Mouse (Mus musculus) lung, postnatal 0 days (tissue): ENCODE measurements around the gene Pgam2. TPM values are rescaled to one million over a fixed set of nuclear protein-coding genes. Genes with fewer than 3 reads are reported as not detected.

Source experiments
- ATAC-seq: fragments of 200-750 bp; cut with Nextera tagmentation; 2 replicates; pipeline ENCODE4 v1.8.0; 2017; ENCODE audit warnings: moderate library complexity
- DNase-seq: peaks from one replicate; pipeline ENCODE4 v3.0.0-alpha.2; 2016; ENCODE audit warnings: low spot score
- H3K27ac ChIP-seq: fragments of 300-500 bp; sonication (generic); 2 replicates; pipeline ENCODE4 v1.5.1; 2014; ENCODE audit warnings: antibody characterized with exemption, mild to moderate bottlenecking, low read length, mixed read lengths
- H3K27me3 ChIP-seq: fragments of 300-500 bp; sonication (generic); replicated peaks from 2 replicates; pipeline ENCODE4 v1.6.1; 2014; ENCODE audit warnings: low read length, mixed read lengths; ENCODE audit not compliant: insufficient read depth
- H3K36me3 ChIP-seq: fragments of 300-500 bp; sonication (generic); 2 replicates; pipeline ENCODE4 v1.6.1; 2014; ENCODE audit warnings: low read length, mixed read lengths; ENCODE audit not compliant: insufficient read depth
- H3K4me1 ChIP-seq: fragments of 300-500 bp; sonication (generic); 2 replicates; pipeline ENCODE4 v1.6.1; 2014; ENCODE audit warnings: antibody characterized with exemption, low read depth, low read length, mixed read lengths; ENCODE audit not compliant: insufficient read depth
- H3K4me2 ChIP-seq: fragments of 300-500 bp; sonication (generic); replicated peaks from 2 replicates; pipeline ENCODE4 v1.6.1; 2014; ENCODE audit warnings: low read depth, mild to moderate bottlenecking, low read length, moderate library complexity, mixed read lengths
- H3K4me3 ChIP-seq: fragments of 300-500 bp; sonication (generic); 2 replicates; pipeline ENCODE4 v1.5.1; 2014; ENCODE audit warnings: low read depth, low read length
- H3K9ac ChIP-seq: fragments of 300-500 bp; sonication (generic); replicated peaks from 2 replicates; pipeline ENCODE4 v1.6.1; 2014; ENCODE audit warnings: low read depth, mild to moderate bottlenecking
- H3K9me3 ChIP-seq: fragments of 300-500 bp; sonication (generic); 2 replicates; pipeline ENCODE4 v1.6.1; 2016; ENCODE audit warnings: low read length, mixed read lengths
- CTCF ChIP-seq: IDR thresholded peaks from 2 replicates; pipeline ENCODE4 v1.5.1; 2016; ENCODE audit warnings: antibody characterized with exemption, mild to moderate bottlenecking
- EP300 ChIP-seq: IDR thresholded peaks from 2 replicates; pipeline ENCODE4 v1.6.1; 2016; ENCODE audit warnings: antibody characterized with exemption, mild to moderate bottlenecking, control low read depth
- WGBS: fragments of 180-500 bp; shearing (Covaris S2); extraction: QIAGEN DNeasy Blood & Tissue Kit; methylation state at CpG from one replicate; pipeline ENCODE4 v1.1.7; 2014; 5-methylcytosine and 5-hydroxymethylcytosine counted together
- polyA plus RNA-seq: library from polyadenylated mRNA; unstranded; fragments of >200 nt; fragmentation: Nextera tagmentation; extraction: Ambion mirVana; gene quantifications from 2 replicates; pipeline ENCODE4 v1.2.1, GENCODE M21; 2015

Pgam2 gene
- polyA plus RNA-seq: 28.8 and 29.8 TPM in 2 replicates

DNA sequence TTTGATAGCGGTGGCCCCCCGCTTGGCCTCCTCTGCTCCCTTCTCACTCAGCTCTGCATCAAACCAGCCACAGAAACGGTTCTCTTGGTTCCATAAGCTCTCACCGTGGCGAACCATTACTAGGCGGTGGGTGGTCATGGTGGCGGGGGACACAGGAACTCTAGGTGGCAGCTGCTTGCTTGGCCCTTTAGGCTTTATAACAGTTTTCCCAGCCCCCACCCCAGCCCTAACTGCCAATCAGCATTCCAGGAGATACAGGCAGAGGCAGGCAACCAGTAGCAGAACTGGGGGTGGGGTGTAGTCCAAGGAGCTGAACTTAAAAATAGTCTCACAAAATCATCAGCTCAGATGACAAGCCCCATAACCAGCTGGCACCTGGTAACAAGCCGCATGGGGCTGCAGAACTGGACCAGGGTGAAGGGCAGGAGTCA lies at the start of gene Pgam2:
Gene Pgam2 (minus strand): TSS at position 183 of the 431 bp plus-strand sequence.
- DNase-seq (no peak), ATAC-seq (no peak)
- Histone ChIP-seq H3K36me3 (peaks cover 12% of the 10 kb centered on the region; the same call in 1 of the 2 replicates), H3K27me3 (0 out of 2 replicates have a peak, but pooled peaks cover 5% of the 10 kb centered on the region), H3K27ac (peak within 1 kb of the TSS; percentile 11), H3K4me2 (no peak within 1 kb of the TSS), H3K4me3 (no peak within 1 kb of the TSS), H3K4me1 (peaks cover 18% of the 10 kb centered on the region; the same call in 1 of the 2 replicates), H3K9ac (no peak within 1 kb of the TSS), H3K9me3 (no peaks in the 10 kb centered on the region)
- 49% methylated on average over 8 of the region's 8 CpGs for WGBS
- TF ChIP-seq CTCF (no peak), EP300 (no peak)

DNA sequence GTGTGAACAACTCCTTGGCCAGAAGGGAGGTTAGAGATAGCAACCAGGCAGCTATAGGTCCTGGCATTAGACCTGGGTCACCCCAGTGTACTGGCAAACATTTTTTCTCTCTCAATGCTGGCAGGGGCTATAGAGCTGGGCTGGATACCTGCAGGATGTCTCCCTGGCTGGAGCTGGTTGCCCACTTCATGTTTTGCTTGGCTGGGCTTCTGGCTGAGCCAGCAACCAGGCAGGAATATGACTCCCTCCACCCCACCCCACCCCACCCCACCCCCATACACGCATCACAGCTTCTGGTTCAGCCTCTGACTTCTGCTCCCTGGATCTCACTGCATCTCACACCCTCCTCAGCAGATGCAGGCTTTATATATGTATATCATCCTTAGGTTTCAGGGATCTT lies 48.8 kb upstream of the Pgam2 start:
- H3K36me3 ChIP-seq: no peaks in the 10 kb centered on the region
- no peaks in the 10 kb centered on the region for H3K4me1 ChIP-seq
- no peak overlapping the region for H3K9ac ChIP-seq
- H3K27ac ChIP-seq: no peak overlapping the region
- no peak for DNase-seq
- H3K4me2 ChIP-seq: no peak overlapping the region
- no peaks in the 10 kb centered on the region for H3K9me3 ChIP-seq
- no peak overlapping the region for H3K4me3 ChIP-seq
- ATAC-seq: no peak
- TF ChIP-seq CTCF (no peak), EP300 (no peak)
- 27% methylated on average over 1 of the region's 1 CpGs for WGBS
- no peaks in the 10 kb centered on the region for H3K27me3 ChIP-seq

DNA sequence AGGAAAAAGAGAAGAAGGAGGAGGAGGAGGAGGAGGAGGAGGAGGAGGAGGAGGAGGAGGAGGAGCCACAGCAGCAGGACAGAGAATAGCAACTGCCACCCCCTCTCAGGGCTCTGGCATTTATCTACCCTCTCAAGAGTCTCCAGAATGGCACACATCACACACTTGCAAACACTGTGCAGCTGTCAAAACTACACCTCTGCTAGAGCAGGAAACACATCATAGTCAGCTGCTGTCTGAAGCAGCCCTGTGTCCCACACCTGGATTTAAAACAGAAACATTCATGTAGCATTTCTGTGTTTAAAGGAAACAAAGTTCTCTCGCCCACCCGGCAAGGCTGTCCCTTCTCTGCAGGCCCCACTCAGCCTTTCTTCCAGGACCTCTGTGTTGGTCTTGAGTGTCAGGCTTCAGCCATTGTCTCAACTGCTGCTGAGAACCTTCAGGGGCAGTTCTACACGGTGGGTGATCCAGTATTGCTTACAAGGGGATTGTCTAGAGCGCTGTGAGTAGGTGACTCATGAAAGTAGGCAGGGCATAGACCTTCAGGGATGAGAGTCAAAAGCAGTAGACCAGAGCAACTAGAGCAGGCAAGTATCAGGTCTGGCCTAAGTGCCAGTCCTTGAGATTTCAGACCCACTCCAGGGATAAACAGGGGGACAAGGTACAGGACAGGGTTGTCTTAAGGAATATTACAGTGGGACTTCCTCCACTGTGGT lies 47.6 kb upstream of the Pgam2 start:
- no peak overlapping the region for H3K27ac ChIP-seq
- H3K9ac ChIP-seq: no peak overlapping the region
- H3K27me3 ChIP-seq: no peaks in the 10 kb centered on the region
- no peak overlapping the region for H3K4me2 ChIP-seq
- WGBS: 50% methylated on average over 4 of the region's 4 CpGs
- DNase-seq: no peak
- ATAC-seq: no peak
- no peaks in the 10 kb centered on the region for H3K9me3 ChIP-seq
- H3K36me3 ChIP-seq: no peaks in the 10 kb centered on the region
- no peak overlapping the region for H3K4me3 ChIP-seq
- H3K4me1 ChIP-seq: no peaks in the 10 kb centered on the region
- no peak for TF ChIP-seq EP300
- TF ChIP-seq CTCF: no peak

DNA sequence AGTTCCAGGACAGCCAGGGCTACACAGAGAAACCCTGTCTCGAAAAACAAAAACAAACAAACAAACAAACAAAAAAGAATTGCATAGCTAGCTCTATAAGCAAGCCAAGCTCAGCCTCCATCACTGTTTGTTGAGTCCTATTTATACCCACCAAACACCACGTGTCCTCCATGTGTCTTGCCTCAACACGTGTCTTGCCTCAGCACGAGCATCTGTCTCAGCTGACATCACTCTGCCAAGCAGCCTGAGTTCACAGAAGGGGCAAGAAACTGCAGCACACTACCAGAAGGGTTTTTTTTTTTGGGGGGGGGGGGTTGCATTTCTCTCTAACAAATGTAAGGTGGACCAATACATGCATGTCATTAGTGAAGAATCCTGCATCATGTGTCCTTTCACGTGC lies 46.9 kb upstream of the Pgam2 start:
- 36% methylated on average over 5 of the region's 5 CpGs for WGBS

DNA sequence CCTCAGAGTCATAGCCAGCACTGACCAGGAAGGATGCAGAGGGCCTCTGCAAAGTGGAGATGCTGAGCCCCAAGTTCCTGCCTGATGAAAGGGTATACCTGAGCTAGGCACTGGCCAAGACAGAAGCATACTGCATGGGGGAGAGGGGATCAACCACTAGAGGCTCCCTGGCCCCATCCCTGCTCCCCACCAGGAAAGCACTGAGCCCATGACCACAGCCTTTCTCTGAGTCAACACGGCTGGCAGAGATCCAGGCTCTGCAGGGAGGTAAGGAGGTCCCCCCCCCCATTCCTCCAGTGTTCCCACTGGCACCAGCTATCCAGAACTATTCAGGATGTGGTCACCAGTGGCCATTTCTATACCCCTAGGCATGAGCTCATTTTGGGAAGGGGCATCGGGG lies 45.8 kb upstream of the Pgam2 start:
- Histone ChIP-seq H3K36me3 (no peaks in the 10 kb centered on the region), H3K9ac (no peak overlapping the region), H3K27me3 (no peaks in the 10 kb centered on the region), H3K4me3 (no peak overlapping the region), H3K4me2 (no peak overlapping the region), H3K4me1 (no peaks in the 10 kb centered on the region), H3K9me3 (no peaks in the 10 kb centered on the region), H3K27ac (no peak overlapping the region)
- TF ChIP-seq CTCF: no peak
- TF ChIP-seq EP300: no peak
- no peak for DNase-seq
- no peak; the same call in 1 of the 2 replicates for ATAC-seq
- WGBS: 77% methylated on average over 2 of the region's 2 CpGs

More for the DNA sequence above, 46.9 kb upstream of the Pgam2 start:
- Histone ChIP-seq H3K4me3 (no peak overlapping the region), H3K27ac (no peak overlapping the region), H3K36me3 (no peaks in the 10 kb centered on the region), H3K9ac (no peak overlapping the region), H3K4me2 (no peak overlapping the region), H3K4me1 (no peaks in the 10 kb centered on the region), H3K9me3 (no peaks in the 10 kb centered on the region), H3K27me3 (no peaks in the 10 kb centered on the region)
- DNase-seq (no peak), ATAC-seq (no peak)
- TF ChIP-seq EP300: no peak

DNA sequence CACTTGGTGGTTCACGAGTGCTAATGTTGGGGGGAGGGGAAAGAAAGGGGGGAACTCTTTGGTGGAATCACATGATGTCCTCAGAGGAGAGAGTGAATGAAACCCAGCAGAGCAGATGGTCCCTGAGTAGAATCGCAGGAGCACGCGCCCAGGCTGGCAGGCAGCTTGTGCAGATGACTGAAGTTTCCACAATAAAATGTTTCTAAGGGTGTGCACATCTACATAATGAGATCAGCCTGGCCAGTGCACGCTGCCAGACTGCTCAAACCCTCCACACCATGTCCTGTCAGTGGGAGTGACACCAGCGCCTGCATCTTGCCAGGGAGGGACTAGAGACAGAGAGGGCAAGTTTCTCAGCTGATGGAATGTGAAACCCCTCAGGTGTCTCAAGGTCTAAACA lies 45.2 kb upstream of the Pgam2 start:
- H3K36me3 ChIP-seq: no peaks in the 10 kb centered on the region
- WGBS: 68% methylated on average over 6 of the region's 6 CpGs
- no peak overlapping the region for H3K27ac ChIP-seq
- H3K27me3 ChIP-seq: no peaks in the 10 kb centered on the region
- DNase-seq (no peak), ATAC-seq (peak; percentile 53)
- no peak overlapping the region for H3K9ac ChIP-seq
- no peak overlapping the region for H3K4me3 ChIP-seq
- TF ChIP-seq CTCF (no peak), EP300 (no peak)
- no peaks in the 10 kb centered on the region for H3K4me1 ChIP-seq
- no peak overlapping the region for H3K4me2 ChIP-seq
- no peaks in the 10 kb centered on the region for H3K9me3 ChIP-seq
